Mouse (Mus musculus) forebrain, embryonic 15.5 days (tissue): Measurements from ENCODE around the gene Zfp61. TPM values are rescaled to one million over a fixed set of nuclear protein-coding genes. Genes with fewer than 3 reads are reported as not detected.

Experiments used
- ATAC-seq: fragments of 200-750 bp; cut with Nextera tagmentation; replicated peaks from 2 replicates; pipeline ENCODE4 v1.8.0; 2017; ENCODE audit warnings: mild to moderate bottlenecking, moderate TSS enrichment, moderate library complexity
- H3K27ac ChIP-seq: fragments of 300-500 bp; sonication (generic); replicated peaks from 2 replicates; pipeline ENCODE4 v1.5.1; 2015; ENCODE audit warnings: mild to moderate bottlenecking, inconsistent platforms
- H3K27me3 ChIP-seq: fragments of 300-500 bp; sonication (generic); 2 replicates; pipeline ENCODE4 v1.6.1; 2015; ENCODE audit warnings: inconsistent platforms
- H3K36me3 ChIP-seq: fragments of 300-500 bp; sonication (generic); 2 replicates; pipeline ENCODE4 v1.6.1; 2015; ENCODE audit warnings: mild to moderate bottlenecking, inconsistent platforms
- H3K4me1 ChIP-seq: fragments of 300-500 bp; sonication (generic); 2 replicates; pipeline ENCODE4 v1.6.1; 2015; ENCODE audit warnings: inconsistent platforms
- H3K4me2 ChIP-seq: fragments of 300-500 bp; sonication (generic); replicated peaks from 2 replicates; pipeline ENCODE4 v1.6.1; 2015; ENCODE audit warnings: mild to moderate bottlenecking, inconsistent platforms
- H3K4me3 ChIP-seq: fragments of 300-500 bp; sonication (generic); 2 replicates; pipeline ENCODE4 v1.5.1; 2015; ENCODE audit warnings: mild to moderate bottlenecking, inconsistent platforms
- H3K9ac ChIP-seq: fragments of 300-500 bp; sonication (generic); replicated peaks from 2 replicates; pipeline ENCODE4 v1.6.1; 2015; ENCODE audit warnings: mild to moderate bottlenecking, inconsistent platforms
- H3K9me3 ChIP-seq: fragments of 300-500 bp; sonication (generic); 2 replicates; pipeline ENCODE4 v1.6.1; 2016; ENCODE audit warnings: inconsistent platforms
- WGBS: fragments of 180-500 bp; shearing (Covaris S2); methylation state at CpG from one replicate; pipeline ENCODE4 v1.1.7; 2015; ENCODE audit warnings: mixed read lengths; 5-methylcytosine and 5-hydroxymethylcytosine counted together
- polyA plus RNA-seq: library from polyadenylated mRNA; unstranded; fragments of >200 nt; fragmentation: Nextera tagmentation; extraction: Ambion mirVana; gene quantifications from 2 replicates; pipeline ENCODE4 v1.2.1, GENCODE M21; 2015

Zfp61 gene
- polyA plus RNA-seq, 1 experiment from 2014 or later, result 51.2 TPM

- peak within 1 kb of the TSS; percentile 61 for H3K4me3 ChIP-seq
- peaks cover 12% of the 10 kb centered on the region for H3K4me1 ChIP-seq
- H3K27me3 ChIP-seq, result no peaks in the 10 kb centered on the region
- H3K9me3 ChIP-seq, result no peaks in the 10 kb centered on the region
- H3K9ac ChIP-seq, result peak within 1 kb of the TSS; percentile 91
- peak within 1 kb of the TSS; percentile 76 for H3K27ac ChIP-seq
- peak within 1 kb of the TSS; percentile 81 for H3K4me2 ChIP-seq
- H3K36me3 ChIP-seq, result peaks cover 16% of the 10 kb centered on the region
- ATAC-seq, result peak; percentile 96
- WGBS, result 0% methylated on average over 12 of the region's 12 CpGs
Measured at GRCm38 (mm10) chr7:24270288-24270672, 30.8 kb downstream of the Zfp61 start, which contains the start of gene Zfp93. Zfp93 (plus strand) TSS chr7:24270420.

- Histone ChIP-seq H3K27ac (peak overlapping the region; percentile 76), H3K4me3 (peak overlapping the region; percentile 61), H3K9me3 (no peaks in the 10 kb centered on the region), H3K9ac (peak overlapping the region; percentile 91), H3K36me3 (peaks cover 11% of the 10 kb centered on the region), H3K4me2 (peak overlapping the region; percentile 81), H3K27me3 (no peaks in the 10 kb centered on the region), H3K4me1 (peaks cover 12% of the 10 kb centered on the region)
- peak; percentile 59 for ATAC-seq
- 34% methylated on average over 7 of the region's 7 CpGs for WGBS
Measured at GRCm38 (mm10) chr7:24269667-24270287, 31.3 kb downstream of the Zfp61 start.

GRCm38 (mm10) chr7:24269256-24269655, 31.8 kb downstream of the Zfp61 start:
- WGBS, result 81% methylated on average over 3 of the region's 3 CpGs
- Histone ChIP-seq H3K36me3 (peaks cover 6% of the 10 kb centered on the region), H3K4me3 (no peak overlapping the region), H3K4me1 (peaks cover 12% of the 10 kb centered on the region), H3K27ac (no peak overlapping the region), H3K4me2 (no peak overlapping the region), H3K27me3 (no peaks in the 10 kb centered on the region), H3K9me3 (no peaks in the 10 kb centered on the region), H3K9ac (no peak overlapping the region)
- no peak for ATAC-seq

- ATAC-seq, result no peak
Measured at GRCm38 (mm10) chr7:24268176-24269155, 32.6 kb downstream of the Zfp61 start.

GRCm38 (mm10) chr7:24260000-24260312, 41.1 kb downstream of the Zfp61 start:
- ATAC-seq, result no peak
- Histone ChIP-seq H3K4me3 (no peak overlapping the region), H3K4me1 (peaks cover 13% of the 10 kb centered on the region), H3K4me2 (no peak overlapping the region), H3K9ac (no peak overlapping the region), H3K27me3 (no peaks in the 10 kb centered on the region), H3K9me3 (no peaks in the 10 kb centered on the region), H3K27ac (no peak overlapping the region), H3K36me3 (peaks cover 20% of the 10 kb centered on the region)
- WGBS, result 91% methylated on average over 4 of the region's 4 CpGs

More at GRCm38 (mm10) chr7:24268176-24269155, 32.6 kb downstream of the Zfp61 start:
- Histone ChIP-seq H3K4me1 (peaks cover 12% of the 10 kb centered on the region), H3K9me3 (no peaks in the 10 kb centered on the region), H3K4me2 (no peak overlapping the region), H3K4me3 (no peak overlapping the region), H3K27ac (no peak overlapping the region), H3K27me3 (no peaks in the 10 kb centered on the region), H3K36me3 (peaks cover under 1% of the 10 kb centered on the region), H3K9ac (no peak overlapping the region)
- WGBS, result 62% methylated on average over 24 of the region's 24 CpGs

GRCm38 (mm10) chr7:24259306-24259999, 41.6 kb downstream of the Zfp61 start:
- H3K4me3 ChIP-seq, result no peak overlapping the region
- peaks cover 20% of the 10 kb centered on the region for H3K36me3 ChIP-seq
- H3K9ac ChIP-seq, result no peak overlapping the region
- peaks cover 15% of the 10 kb centered on the region for H3K4me1 ChIP-seq
- no peak overlapping the region for H3K4me2 ChIP-seq
- 91% methylated on average over 13 of the region's 13 CpGs for WGBS
- no peak overlapping the region for H3K27ac ChIP-seq
- no peaks in the 10 kb centered on the region for H3K27me3 ChIP-seq
- H3K9me3 ChIP-seq, result no peaks in the 10 kb centered on the region
- no peak for ATAC-seq

GRCm38 (mm10) chr7:24254633-24255474, 46.2 kb downstream of the Zfp61 start, which contains the start of gene Zfp108:
Zfp108 (plus strand) TSS chr7:24254794.
- peak within 1 kb of the TSS; percentile 61 for H3K27ac ChIP-seq
- 20% methylated on average over 21 of the region's 21 CpGs for WGBS
- ATAC-seq, result peak; percentile 92

GRCm38 (mm10) chr7:24253779-24254615, 47.0 kb downstream of the Zfp61 start:
- ATAC-seq, result peak; percentile 76
- WGBS, result 60% methylated on average over 9 of the region's 9 CpGs
- H3K27me3 ChIP-seq, result no peaks in the 10 kb centered on the region
- peak overlapping the region; percentile 66 for H3K4me2 ChIP-seq
- H3K9me3 ChIP-seq, result no peaks in the 10 kb centered on the region
- H3K4me1 ChIP-seq, result peaks cover 18% of the 10 kb centered on the region
- no peak overlapping the region for H3K27ac ChIP-seq
- no peak overlapping the region for H3K9ac ChIP-seq
- H3K36me3 ChIP-seq, result no peaks in the 10 kb centered on the region
- peak overlapping the region; percentile 53 for H3K4me3 ChIP-seq

More at GRCm38 (mm10) chr7:24254633-24255474, 46.2 kb downstream of the Zfp61 start, which contains the start of gene Zfp108:
- Histone ChIP-seq H3K9ac (peak within 1 kb of the TSS; percentile 63), H3K27me3 (no peaks in the 10 kb centered on the region), H3K4me2 (peak within 1 kb of the TSS; percentile 66), H3K4me3 (peak within 1 kb of the TSS; percentile 53), H3K36me3 (no peaks in the 10 kb centered on the region), H3K4me1 (peaks cover 18% of the 10 kb centered on the region), H3K9me3 (no peaks in the 10 kb centered on the region)
